Mouse (Mus musculus) hindlimb bud, embryonic 11.5 days (tissue): ENCODE measurements at regions not wholly inside any gene's neighbourhood (a gene's known extent, or its start where the extent isn't known, plus 50 kb on each side); places are given as distances from the start of the nearest gene placed in this dataset.

ENCODE experiments used
- DNase-seq: peaks from one replicate; pipeline ENCODE4 v3.0.0-alpha.2; 2012; ENCODE audit warnings: low read depth, low spot score; ENCODE audit errors: extremely low spot score

GRCm38 (mm10) chr4:94173096-94173495, 383.2 kb upstream of the Gm10306 start:
- DNase-seq = no peak

GRCm38 (mm10) chr4:94186997-94187396, 369.3 kb upstream of the Gm10306 start:
- DNase-seq = no peak

DNA sequence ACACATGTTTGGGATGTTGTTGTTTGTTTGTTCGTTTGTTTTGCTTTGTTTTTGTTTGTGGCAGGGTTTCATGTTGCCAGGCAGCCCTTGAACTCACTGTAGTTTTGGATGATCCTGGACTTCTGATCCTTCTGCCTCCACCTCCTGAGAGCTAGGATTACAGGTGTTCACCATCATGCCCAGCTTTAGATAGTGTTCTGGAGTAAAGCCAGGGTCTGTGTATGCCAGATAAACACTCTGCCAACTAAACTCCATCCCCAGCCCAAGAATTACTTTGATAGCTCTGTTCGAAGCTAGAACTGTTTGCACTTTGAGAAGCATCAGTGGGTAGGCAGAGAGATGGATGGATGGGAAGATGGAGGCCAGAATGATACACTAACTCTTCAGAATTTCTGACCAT, 368.0 kb upstream of the Gm10306 start:
- DNase-seq = no peak

DNA sequence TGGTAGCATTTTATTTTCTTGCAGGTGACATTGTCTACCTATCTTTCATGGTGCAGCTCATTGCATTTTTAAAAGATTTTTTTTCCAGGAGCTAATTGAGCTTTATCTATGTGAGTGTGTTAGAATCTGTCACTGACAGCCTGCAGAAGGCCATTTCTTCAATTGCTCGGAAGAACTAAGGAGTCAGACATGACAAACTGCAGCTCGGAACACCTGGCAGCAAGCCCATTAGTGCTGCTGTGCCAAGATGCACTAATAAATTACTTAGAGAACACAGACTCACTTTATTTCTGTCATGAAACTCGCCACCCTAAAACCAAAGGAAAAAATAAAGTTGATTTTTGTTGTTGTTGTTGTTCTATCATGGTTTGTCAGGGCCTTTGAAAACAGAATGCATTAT, 367.5 kb upstream of the Gm10306 start:
- no peak for DNase-seq

GRCm38 (mm10) chr4:94190940-94191339, 365.4 kb upstream of the Gm10306 start:
- DNase-seq = no peak

DNA sequence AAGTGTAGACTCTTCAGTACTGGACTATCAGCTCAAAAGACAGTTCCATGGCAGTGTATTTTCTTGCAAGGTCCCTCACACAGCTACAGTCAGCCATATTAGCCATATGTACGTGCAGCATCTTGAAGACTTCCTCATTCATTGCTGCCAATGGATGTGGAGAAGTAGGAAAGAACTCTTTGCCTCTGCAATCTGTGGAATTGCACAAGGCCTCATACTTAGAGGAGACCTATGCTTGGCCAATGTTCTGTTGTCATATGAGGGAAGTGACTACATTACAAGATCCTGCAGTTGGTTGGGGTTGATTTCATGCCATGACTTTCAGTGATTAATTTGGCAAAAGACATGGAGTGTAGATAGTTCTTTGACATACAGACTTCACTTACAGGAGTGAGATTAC, 340.1 kb upstream of the Gm10306 start:
- no peak for DNase-seq

- no peak for DNase-seq
Measured at GRCm38 (mm10) chr4:94235650-94236206, 320.6 kb upstream of the Gm10306 start.

DNA sequence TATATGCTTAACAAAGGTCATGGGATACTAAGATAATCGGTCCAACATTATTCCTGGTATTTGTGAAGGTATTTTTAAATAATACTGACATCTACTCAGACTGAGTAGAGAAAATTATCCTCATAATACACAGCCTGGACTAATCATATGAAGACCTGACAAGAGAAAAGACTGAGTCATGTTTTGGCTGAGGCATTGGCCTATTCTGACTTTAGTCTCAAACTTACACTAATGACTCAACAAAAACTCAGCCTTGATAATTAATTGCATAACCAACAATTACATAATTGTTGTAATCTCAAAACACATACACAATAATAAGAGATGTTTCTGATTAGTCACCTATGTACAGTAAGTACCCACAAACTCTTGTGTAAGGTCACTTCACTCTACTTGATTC, 300.3 kb upstream of the Gm10306 start:
- no peak for DNase-seq

DNA sequence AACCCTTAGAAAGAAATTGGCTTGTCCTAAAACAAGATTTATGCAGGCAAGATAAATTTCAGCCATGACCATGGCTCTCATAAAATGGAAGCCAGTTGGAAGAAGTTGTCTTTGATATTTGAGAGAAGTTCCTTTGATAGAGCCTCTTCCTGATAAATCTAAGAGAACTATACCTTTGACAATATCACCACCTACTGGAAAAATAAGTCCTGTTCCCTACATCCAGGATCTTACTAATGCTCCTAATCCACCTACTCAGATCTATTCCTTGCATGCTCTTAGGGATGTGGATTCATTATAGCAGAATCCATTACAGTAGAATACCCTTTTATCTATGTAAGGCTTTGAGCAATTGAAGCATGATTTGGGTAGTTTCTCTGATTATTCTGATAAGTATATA, 295.2 kb upstream of the Gm10306 start:
- DNase-seq = no peak

GRCm38 (mm10) chr4:94281732-94282131, 274.6 kb upstream of the Gm10306 start:
- DNase-seq = no peak

GRCm38 (mm10) chr4:94292150-94292549, 264.2 kb upstream of the Gm10306 start:
- no peak for DNase-seq

DNA sequence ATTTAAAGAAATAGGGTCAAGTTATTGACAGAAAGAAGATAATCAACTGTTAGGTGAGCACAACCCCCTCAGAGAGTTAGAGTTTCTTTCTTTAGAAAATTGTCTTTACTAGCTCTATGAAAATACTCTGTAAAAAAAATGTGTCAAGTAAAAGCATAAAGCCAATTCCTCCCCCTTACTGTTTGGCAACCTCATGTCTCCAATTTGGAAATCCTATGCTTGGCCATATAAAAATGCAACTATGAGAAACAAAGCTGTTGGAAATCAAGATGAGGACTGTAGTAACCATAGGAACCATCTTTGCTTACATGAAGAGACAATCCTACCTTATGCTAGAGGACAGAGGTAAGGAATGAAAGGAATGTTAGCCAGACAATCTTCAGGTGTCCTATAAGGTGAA, 239.0 kb upstream of the Gm10306 start:
- no peak for DNase-seq

DNA sequence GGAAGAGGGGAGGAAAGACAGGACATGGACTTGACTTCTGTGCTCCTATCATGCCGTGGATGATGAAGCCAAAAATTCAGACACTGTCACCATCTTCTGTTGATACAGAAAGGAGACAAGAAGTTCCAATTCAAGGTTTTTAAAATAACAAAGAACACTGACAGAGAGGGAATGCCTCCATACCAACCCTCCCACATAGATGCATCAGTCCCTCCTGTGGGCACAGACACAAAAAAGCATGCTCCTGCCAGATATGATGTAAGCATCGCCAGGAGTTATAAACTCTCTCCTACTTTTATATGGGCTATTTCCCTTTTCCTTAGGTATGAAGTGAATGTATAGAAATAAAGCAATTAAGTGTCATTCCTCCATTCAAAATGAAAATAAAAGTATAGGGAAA, 229.6 kb upstream of the Gm10306 start:
- DNase-seq = no peak

- DNase-seq = no peak
Measured at GRCm38 (mm10) chr4:94343331-94343730, 213.0 kb upstream of the Gm10306 start.

GRCm38 (mm10) chr4:94349273-94349672, 207.1 kb upstream of the Gm10306 start:
- no peak for DNase-seq

DNA sequence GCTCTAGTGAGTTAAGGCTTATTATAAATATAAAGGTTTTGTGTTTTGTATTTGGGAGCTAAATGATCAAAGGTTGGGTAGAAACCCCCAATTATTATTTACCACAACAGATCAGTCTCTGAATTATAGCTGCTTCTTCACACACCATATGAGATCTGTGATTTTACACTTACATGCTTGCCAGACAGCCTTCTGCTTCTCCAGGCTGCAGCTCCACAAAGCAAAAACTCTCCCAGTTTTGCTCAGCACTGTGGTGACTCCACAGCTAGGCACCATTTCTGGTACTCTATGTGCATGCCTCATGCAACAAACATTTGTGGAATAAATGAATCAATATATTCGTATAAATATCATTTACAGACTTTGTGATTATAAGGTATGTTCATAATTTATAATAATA, 199.4 kb upstream of the Gm10306 start:
- no peak for DNase-seq

DNA sequence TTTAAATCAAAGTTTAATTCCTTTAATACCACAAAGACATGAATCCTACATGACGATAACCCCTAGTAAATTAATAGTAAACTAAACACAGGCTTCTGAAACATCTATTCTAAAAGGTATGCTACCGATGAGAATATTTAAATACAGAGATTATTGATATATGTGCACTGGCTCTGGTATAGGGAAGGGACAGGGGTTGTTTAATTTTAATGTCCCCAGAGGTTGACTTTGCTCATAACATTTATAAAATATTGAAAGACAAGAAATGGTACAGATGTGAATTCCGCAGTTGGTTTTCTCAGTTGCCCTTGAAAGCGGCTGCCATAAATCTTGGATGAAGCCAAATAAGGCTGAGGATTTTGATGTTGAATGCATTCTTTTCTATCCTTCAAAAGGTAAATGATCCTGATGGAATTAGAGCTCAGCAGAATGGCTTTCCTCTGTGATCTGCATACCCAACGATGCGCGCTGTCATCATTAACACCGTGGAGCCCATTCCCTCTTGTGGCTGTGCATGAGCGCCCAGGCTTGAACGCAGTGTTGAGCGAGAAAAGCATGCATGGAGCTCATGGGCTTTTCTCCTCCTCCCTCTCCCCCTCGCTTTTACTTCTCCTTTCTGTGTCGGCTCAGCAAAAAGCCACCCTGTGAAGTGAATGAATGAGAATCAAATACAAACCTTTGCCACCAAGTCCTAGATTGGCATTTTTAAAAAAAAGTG, 195.4 kb upstream of the Gm10306 start:
- no peak for DNase-seq

DNA sequence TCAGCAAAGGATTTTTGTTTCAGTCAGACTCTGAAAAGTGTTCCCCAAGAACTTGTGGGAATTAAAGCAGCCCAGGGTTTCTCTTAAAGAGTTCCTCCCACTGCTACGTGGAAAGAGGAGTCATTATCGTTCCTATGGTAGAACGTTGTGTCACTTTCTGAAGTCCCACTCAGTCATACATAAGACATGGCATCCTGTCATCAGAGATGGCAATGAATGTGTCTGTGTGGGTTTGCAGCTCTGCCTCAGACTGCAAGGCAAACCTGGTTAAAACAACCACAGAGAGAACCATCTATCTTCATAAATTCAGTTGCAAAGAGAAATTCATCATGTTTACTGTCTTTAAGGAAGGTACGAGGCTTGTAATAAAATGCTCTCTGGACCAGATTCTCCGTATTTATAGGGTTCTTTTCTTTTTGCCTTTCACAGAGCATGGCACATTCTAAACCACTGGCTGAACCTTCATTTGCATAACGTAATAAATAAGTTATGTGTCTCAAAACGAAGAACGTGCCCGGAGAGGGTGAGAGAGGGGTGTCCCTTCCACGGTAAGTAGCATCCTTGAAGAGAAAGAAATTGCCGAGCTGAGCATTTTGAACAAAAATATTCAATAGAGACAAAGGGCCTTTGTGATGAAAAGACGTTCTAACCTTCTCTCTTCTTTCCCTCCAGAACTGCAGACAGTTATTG, 194.7 kb upstream of the Gm10306 start:
- no peak for DNase-seq

GRCm38 (mm10) chr4:94365375-94365774, 191.0 kb upstream of the Gm10306 start:
- DNase-seq = no peak

DNA sequence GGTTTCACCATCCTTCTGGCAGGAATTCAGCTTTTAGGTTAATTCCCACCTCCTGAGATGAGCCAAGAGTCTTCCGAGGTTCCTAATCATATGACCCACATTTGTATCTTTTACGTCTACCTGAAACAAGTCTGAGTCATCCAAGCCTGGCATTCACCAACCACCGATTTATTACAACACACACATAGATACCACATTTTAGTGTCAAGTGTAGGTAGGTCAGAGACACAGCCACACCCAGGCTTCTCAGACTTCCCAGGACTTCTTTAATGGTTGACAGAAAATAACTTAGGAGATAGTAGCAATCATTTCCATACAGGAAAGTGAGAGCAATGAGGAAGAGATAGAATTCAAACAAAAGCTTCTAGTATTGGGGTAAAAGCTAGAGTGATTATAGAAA, 189.2 kb upstream of the Gm10306 start:
- no peak for DNase-seq

DNA sequence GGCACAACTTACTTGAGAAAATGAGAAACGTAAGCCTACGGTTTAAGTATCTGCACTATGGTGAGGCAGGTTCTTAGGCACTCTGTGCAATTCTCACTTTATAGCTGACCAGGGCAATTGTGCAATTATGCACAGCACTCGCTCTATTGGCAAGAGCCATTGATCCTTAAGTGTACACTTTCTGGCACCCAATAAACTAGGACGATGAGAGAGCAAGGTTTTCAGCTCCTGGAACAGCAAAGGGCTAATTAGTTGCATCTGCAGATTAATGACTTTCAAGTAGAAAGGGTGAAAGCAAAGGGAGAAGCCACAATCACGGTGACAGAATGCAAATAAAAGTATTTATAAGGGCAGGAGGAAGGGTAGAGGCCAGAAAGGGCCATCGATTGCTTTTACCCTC, 185.4 kb upstream of the Gm10306 start:
- DNase-seq = peak; percentile 54

- no peak for DNase-seq
Measured at GRCm38 (mm10) chr4:94376256-94376655, 180.1 kb upstream of the Gm10306 start.
